Mouse (Mus musculus) colon, adult 2 months (tissue): ENCODE results near the gene Triobp. TPM values are rescaled to one million over a fixed set of nuclear protein-coding genes. Genes with fewer than 3 reads are reported as not detected.

Source experiments
- polyA plus RNA-seq: library from polyadenylated mRNA; depleted of rRNA; stranded (reverse); fragments of >200 nt; gene quantifications from 2 replicates; pipeline ENCODE4 v1.2.3, GENCODE M21; 2012; rRNA removed

The Triobp gene
- 68.7 and 72.3 TPM in 2 replicates for polyA plus RNA-seq

DNA sequence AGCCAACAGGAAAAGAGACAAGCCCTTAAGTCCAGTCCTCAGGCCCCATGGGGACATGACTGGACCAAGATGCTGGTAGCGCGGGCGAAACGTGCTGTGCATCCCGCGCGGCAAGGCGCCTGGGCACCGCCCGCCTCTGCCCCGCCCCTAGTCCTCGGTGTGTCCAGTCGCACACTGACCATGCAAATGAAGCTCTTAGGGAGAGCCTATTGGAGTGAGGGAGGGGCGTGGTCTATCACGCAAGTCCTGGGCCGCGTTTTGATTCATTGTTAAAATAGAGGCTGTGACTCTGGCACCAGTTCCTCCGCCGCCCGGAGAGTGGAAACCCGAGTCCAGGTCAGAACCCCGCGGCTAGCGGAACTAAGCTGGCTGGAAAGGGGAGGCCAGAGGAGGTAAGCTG, at the start of gene Triobp:
TSS of gene Triobp (plus strand) at position 68 of the 400 bp plus-strand sequence.

DNA sequence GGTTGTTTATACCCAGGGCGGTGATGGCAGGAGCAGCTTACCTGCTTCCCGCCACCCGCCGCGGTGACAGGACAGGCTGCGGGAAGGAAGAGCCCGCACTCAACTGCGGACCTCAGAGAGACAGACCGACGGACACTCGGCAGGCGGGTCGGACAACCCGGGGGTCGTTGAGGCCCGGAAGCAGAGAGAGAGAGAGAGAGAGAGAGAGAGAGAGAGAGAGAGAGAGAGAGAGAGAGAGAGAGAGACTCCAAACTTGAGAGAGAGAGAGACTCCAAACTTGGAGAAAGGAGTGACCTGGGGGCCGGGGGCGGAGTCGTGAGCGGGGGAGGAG, 48.1 kb upstream of the Triobp start, which contains the start of gene Gm49510:
TSS of gene Gm49510 (plus strand) at position 259 of the 331 bp plus-strand sequence.

DNA sequence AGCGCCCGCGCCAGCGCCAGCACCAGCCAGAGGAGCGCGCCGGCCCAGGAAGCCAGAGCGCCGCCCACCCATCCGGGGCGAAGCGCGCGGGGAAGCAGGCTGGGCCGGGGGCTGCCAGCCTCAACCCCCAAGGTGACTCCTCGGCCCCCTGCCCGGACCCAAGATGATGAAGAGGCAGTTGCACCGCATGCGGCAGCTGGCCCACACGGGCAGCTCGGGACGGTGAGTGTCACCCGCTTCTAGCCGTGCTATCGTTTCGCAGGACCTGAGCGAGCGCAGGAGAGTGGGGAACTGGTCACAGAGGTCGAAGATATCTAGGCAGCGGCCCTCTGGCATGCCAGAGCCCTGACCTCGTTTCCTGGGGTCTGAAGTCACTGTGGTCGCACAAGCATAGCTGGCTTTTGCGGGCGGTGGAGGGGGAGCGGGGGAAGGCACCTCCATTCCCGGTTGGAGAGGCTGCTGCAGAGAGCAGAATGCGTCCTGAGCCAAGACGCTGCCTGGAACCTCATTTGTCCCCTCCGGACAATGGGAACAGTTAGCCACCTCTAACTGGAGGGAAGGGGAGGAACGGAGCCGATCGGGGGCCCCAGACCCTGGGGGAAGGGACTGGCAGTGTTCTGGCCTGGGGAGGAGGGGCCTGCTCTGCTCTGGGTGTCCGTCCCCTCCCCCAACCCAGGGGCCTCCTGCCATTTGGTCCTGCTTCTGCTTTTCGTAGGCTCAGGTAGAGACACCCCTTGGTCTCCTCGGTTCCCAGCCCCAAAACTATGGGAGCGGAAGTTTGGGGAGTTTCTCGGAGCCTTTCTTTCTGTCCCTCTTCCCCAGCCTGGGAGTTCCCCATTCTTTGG, 47.6 kb upstream of the Triobp start, which contains the start of gene Sh3bp1:
TSS of gene Sh3bp1 (plus strand) at position 29 of the 845 bp plus-strand sequence.

DNA sequence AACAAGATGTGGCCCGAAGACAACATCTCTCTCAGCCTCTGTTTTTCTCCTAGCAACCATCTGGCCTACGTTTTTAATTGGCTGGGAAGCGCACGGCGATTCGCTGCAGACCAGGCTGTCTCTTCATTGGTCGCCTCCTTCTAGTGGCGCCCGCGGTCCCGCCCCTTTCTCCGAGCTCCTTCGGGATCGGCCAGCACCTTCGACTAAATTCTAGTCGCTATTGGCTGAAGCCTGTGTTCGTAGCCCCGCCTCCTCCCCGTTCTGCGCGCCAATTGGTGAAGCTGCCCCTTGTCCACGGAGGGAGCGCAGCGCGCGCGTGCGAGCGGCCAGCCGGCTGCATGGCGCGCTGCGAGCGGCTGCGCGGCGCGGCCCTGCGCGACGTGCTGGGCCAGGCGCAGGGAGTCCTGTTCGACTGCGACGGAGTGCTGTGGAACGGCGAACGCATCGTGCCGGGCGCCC, 33.9 kb upstream of the Triobp start, which contains the start of gene Pdxp:
TSS of gene Pdxp (plus strand) at position 288 of the 459 bp plus-strand sequence.

GRCm38 (mm10) chr15:78926021-78926919, 21.3 kb upstream of the Triobp start, which contains the start of gene Lgals1:
TSS of gene Lgals1 (plus strand) at chr15:78926725.

GRCm38 (mm10) chr15:78934784-78935320, 12.7 kb upstream of the Triobp start, which contains the start of gene Nol12:
TSS of gene Nol12 (plus strand) at chr15:78934933.

DNA sequence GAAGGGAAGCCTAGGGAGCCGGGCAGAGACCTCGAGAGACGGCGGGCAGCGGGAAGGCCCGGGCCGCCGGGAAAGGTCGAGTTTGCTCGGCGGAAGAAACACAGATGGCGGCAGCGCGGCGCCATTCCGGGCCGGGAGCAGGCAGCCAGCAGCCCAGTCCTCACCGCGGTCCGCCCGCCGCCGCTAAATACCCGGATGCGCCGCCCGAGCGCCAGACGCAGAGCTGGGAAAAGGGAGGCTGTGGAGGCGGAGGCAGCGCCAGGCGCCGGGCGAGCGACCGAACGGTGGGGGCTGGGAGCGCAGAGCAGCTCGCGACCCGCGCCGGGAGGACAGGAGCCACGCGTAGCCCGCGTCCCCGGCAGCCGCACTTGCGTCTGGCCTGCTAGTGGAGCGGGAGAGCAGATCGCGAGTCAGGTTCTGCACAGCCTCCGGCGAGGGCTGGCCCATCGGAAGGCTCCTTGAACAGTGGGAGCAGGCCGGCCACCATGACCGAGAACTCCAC, 80.8 kb downstream of the Triobp start, which contains the start of gene H1f0:
TSS of gene H1f0 (plus strand) at position 214 of the 502 bp plus-strand sequence.

DNA sequence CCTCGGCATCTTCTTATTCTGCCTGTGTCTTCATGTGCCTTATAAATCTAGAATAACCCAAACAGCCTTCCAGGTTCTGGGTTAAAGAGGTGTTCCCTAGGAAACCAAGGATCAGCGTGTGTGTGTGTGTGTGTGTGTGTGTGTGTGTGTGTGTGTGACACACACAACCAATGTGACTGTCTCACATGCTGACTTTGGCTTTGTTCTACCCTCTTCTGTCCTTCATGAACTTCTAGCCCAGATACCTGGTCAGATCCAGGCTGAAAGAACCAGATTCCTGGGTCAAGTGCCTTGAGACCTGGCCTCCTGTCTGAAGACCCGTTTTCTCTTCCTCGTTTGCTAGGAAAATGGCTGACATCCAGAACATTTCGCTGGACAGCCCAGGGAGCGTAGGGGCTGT, 94.1 kb downstream of the Triobp start, which contains the start of gene Galr3:
TSS of gene Galr3 (plus strand) at position 301 of the 400 bp plus-strand sequence.

Other genes with a start within 250 kb of the Triobp start
- 2.5 and 2.7 TPM in 2 replicates for gene Elfn2, start 229.0 kb upstream of the Triobp start, polyA plus RNA-seq
- gene Mfng, start 174.2 kb upstream of the Triobp start, polyA plus RNA-seq, result 7.6 and 8.6 TPM in 2 replicates
- 45.0 and 60.9 TPM in 2 replicates for gene Card10, start 144.7 kb upstream of the Triobp start, polyA plus RNA-seq
- gene Cdc42ep1, start 105.1 kb upstream of the Triobp start, polyA plus RNA-seq, result 54.3 and 54.8 TPM in 2 replicates
- 1.9 and 6.0 TPM in 2 replicates for gene Lgals2, start 92.2 kb upstream of the Triobp start, polyA plus RNA-seq
- gene Gga1, start 70.5 kb upstream of the Triobp start, polyA plus RNA-seq, result 109 and 116 TPM in 2 replicates
- 0.06 TPM in 1 of 2 replicates, not detected in the other for gene Gm49510, start 48.1 kb upstream of the Triobp start, polyA plus RNA-seq
- 42.6 and 48.1 TPM in 2 replicates for gene Sh3bp1, start 48.0 kb upstream of the Triobp start, polyA plus RNA-seq
- 5.3 and 6.6 TPM in 2 replicates for gene Pdxp, start 33.8 kb upstream of the Triobp start, polyA plus RNA-seq
- gene Lgals1, start 21.0 kb upstream of the Triobp start, polyA plus RNA-seq, result 219 and 244 TPM in 2 replicates
- 15.3 and 19.0 TPM in 2 replicates for gene Nol12, start 12.8 kb upstream of the Triobp start, polyA plus RNA-seq
- 248 and 259 TPM in 2 replicates for gene H1f0, start 80.7 kb downstream of the Triobp start, polyA plus RNA-seq
- gene Galr3, start 94.2 kb downstream of the Triobp start, polyA plus RNA-seq, result 1.4 and 1.6 TPM in 2 replicates
- 64.5 and 65.7 TPM in 2 replicates for gene Ankrd54, start 115.2 kb downstream of the Triobp start, polyA plus RNA-seq
- 132 and 153 TPM in 2 replicates for gene Eif3l, start 127.5 kb downstream of the Triobp start, polyA plus RNA-seq
- gene Micall1, start 161.2 kb downstream of the Triobp start, polyA plus RNA-seq, result 22.2 and 23.4 TPM in 2 replicates
- gene Polr2f, start 193.3 kb downstream of the Triobp start, polyA plus RNA-seq, result 44.7 and 62.6 TPM in 2 replicates
- gene 1700088E04Rik, start 193.5 kb downstream of the Triobp start, polyA plus RNA-seq, result 2.0 and 4.5 TPM in 2 replicates
- gene Sox10, start 217.5 kb downstream of the Triobp start, polyA plus RNA-seq, result 9.8 and 10.4 TPM in 2 replicates